Mouse (Mus musculus) hindbrain, embryonic 16.5 days (tissue): Measurements from ENCODE around the gene Mapk13. TPM values are rescaled to one million over a fixed set of nuclear protein-coding genes. Genes with fewer than 3 reads are reported as not detected.

Source experiments
- ATAC-seq: fragments of 200-750 bp; cut with Nextera tagmentation; 2 replicates; pipeline ENCODE4 v1.8.0; 2017; ENCODE audit warnings: moderate TSS enrichment, moderate library complexity
- H3K27ac ChIP-seq: fragments of 300-500 bp; sonication (generic); 2 replicates; pipeline ENCODE4 v1.5.1; 2014; ENCODE audit warnings: low read depth, mild to moderate bottlenecking, control low read depth, low read length, moderate library complexity
- H3K27me3 ChIP-seq: fragments of 300-500 bp; sonication (generic); replicated peaks from 2 replicates; pipeline ENCODE4 v1.6.1; 2014; ENCODE audit warnings: low read length; ENCODE audit not compliant: control insufficient read depth, insufficient read depth
- H3K36me3 ChIP-seq: fragments of 300-500 bp; sonication (generic); 2 replicates; pipeline ENCODE4 v1.6.1; 2014; ENCODE audit warnings: mild to moderate bottlenecking, low read length, moderate library complexity, mixed read lengths; ENCODE audit not compliant: control insufficient read depth, insufficient read depth
- H3K4me1 ChIP-seq: fragments of 300-500 bp; sonication (generic); 2 replicates; pipeline ENCODE4 v1.6.1; 2014; ENCODE audit warnings: low read depth, low read length; ENCODE audit not compliant: control insufficient read depth, insufficient read depth
- H3K4me2 ChIP-seq: fragments of 300-500 bp; sonication (generic); 2 replicates; pipeline ENCODE4 v1.6.1; 2014; ENCODE audit warnings: mild to moderate bottlenecking, low read length, control low read depth, moderate library complexity
- H3K4me3 ChIP-seq: fragments of 300-500 bp; sonication (generic); 2 replicates; pipeline ENCODE4 v1.5.1; 2014; ENCODE audit warnings: mild to moderate bottlenecking, low read length, control low read depth, moderate library complexity
- H3K9ac ChIP-seq: fragments of 300-500 bp; sonication (generic); 2 replicates; pipeline ENCODE4 v1.6.1; 2014; ENCODE audit warnings: low read depth, mild to moderate bottlenecking, control low read depth, low read length, moderate library complexity
- H3K9me3 ChIP-seq: fragments of 300-500 bp; sonication (generic); 2 replicates; pipeline ENCODE4 v1.6.1; 2014; ENCODE audit warnings: mild to moderate bottlenecking, low read length, moderate library complexity; ENCODE audit not compliant: control insufficient read depth
- WGBS: fragments of 180-500 bp; shearing (Covaris S2); extraction: QIAGEN DNeasy Blood & Tissue Kit; methylation state at CpG from one replicate; pipeline ENCODE4 v1.1.7; 2014; 5-methylcytosine and 5-hydroxymethylcytosine counted together
- polyA plus RNA-seq: library from polyadenylated mRNA; unstranded; fragments of >200 nt; fragmentation: Nextera tagmentation; extraction: Ambion mirVana; gene quantifications from 2 replicates; pipeline ENCODE4 v1.2.1, GENCODE M21; 2015

The Mapk13 gene
- polyA plus RNA-seq, 1 experiment from 2014 or later: 2.0 TPM

DNA sequence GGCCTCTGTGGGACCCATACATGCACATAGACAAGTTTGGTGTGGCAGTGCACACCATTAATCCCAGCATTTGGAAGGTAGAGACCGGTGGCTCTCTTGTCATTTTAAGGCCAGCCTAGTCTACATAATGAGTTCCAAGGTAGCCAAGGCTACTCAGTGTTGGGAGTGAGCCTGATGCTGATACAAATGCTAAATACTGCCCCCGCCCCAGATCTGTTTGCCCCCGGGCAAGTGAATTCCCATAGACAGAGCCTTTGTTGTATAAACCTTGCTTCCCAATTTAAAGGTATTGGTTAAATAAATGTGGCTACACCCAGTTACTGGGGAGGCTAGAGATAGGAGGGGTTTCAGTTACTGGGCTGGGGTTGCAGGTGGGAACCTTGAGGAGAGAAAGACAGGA lies 15.9 kb downstream of the Mapk13 start:
- Histone ChIP-seq H3K9me3 (no peaks in the 10 kb centered on the region), H3K27me3 (no peaks in the 10 kb centered on the region), H3K36me3 (no peaks in the 10 kb centered on the region), H3K4me2 (no peak overlapping the region), H3K27ac (no peak overlapping the region), H3K9ac (no peak overlapping the region), H3K4me3 (no peak overlapping the region), H3K4me1 (no peaks in the 10 kb centered on the region)
- 85% methylated on average over 3 of the region's 3 CpGs for WGBS
- no peak for ATAC-seq

- H3K36me3 ChIP-seq: no peaks in the 10 kb centered on the region
- no peak overlapping the region for H3K27ac ChIP-seq
- no peak overlapping the region for H3K4me2 ChIP-seq
- no peaks in the 10 kb centered on the region for H3K4me1 ChIP-seq
- WGBS: 95% methylated on average over 12 of the region's 12 CpGs
- H3K27me3 ChIP-seq: no peaks in the 10 kb centered on the region
- H3K9ac ChIP-seq: no peak overlapping the region
- no peak overlapping the region for H3K4me3 ChIP-seq
- ATAC-seq: no peak
- no peaks in the 10 kb centered on the region for H3K9me3 ChIP-seq
These were observed 18.4 kb downstream of the Mapk13 start for GRCm38 (mm10) chr17:28787507-28787906.

GRCm38 (mm10) chr17:28797031-28797430 lies 27.9 kb downstream of the Mapk13 start:
- H3K27ac ChIP-seq: no peak overlapping the region
- WGBS: 88% methylated on average over 4 of the region's 4 CpGs
- no peak for ATAC-seq
- no peaks in the 10 kb centered on the region for H3K36me3 ChIP-seq
- H3K27me3 ChIP-seq: no peaks in the 10 kb centered on the region
- no peak overlapping the region for H3K4me3 ChIP-seq
- H3K4me1 ChIP-seq: peaks cover 5% of the 10 kb centered on the region
- H3K9me3 ChIP-seq: no peaks in the 10 kb centered on the region
- H3K4me2 ChIP-seq: no peak overlapping the region
- H3K9ac ChIP-seq: no peak overlapping the region

- Histone ChIP-seq H3K4me2 (peak overlapping the region; percentile 93), H3K4me3 (peak overlapping the region; percentile 81), H3K9ac (0 out of 2 replicates have a peak overlapping the region, but pooled peaks have one; percentile 4), H3K36me3 (no peaks in the 10 kb centered on the region), H3K27me3 (no peaks in the 10 kb centered on the region), H3K9me3 (no peaks in the 10 kb centered on the region), H3K27ac (0 out of 2 replicates have a peak overlapping the region, but pooled peaks have one; percentile 26), H3K4me1 (peaks cover 12% of the 10 kb centered on the region)
- ATAC-seq: no peak
- 11% methylated on average over 14 of the region's 14 CpGs for WGBS
These were observed 30.4 kb downstream of the Mapk13 start for GRCm38 (mm10) chr17:28799291-28800160.

DNA sequence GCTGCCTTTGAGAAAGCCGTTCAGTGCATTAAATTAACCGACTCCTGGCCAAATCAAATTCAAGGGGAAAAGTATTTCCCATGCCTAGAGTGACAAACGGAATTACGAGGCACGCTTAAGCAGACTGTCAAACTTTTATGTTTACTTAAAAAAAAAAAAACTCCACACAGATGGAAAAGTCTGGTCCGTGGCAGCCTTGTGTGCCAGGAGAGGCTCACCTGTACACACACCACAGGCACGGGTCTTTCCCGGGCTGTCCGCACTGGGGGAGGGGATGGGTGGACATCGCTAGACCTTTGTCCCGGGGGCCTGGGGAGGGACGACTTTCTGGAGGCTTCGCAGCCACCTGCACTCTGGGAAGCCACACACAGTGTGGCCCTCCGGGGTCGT lies 31.2 kb downstream of the Mapk13 start:
- Histone ChIP-seq H3K27me3 (no peaks in the 10 kb centered on the region), H3K4me2 (peak overlapping the region; percentile 93), H3K4me3 (peak overlapping the region; percentile 81), H3K27ac (peak overlapping the region; percentile 99), H3K36me3 (no peaks in the 10 kb centered on the region), H3K9me3 (no peaks in the 10 kb centered on the region), H3K4me1 (peaks cover 12% of the 10 kb centered on the region), H3K9ac (peak overlapping the region; percentile 99)
- ATAC-seq: peak; percentile 38
- WGBS: under 1% methylated on average over 11 of the region's 15 CpGs

DNA sequence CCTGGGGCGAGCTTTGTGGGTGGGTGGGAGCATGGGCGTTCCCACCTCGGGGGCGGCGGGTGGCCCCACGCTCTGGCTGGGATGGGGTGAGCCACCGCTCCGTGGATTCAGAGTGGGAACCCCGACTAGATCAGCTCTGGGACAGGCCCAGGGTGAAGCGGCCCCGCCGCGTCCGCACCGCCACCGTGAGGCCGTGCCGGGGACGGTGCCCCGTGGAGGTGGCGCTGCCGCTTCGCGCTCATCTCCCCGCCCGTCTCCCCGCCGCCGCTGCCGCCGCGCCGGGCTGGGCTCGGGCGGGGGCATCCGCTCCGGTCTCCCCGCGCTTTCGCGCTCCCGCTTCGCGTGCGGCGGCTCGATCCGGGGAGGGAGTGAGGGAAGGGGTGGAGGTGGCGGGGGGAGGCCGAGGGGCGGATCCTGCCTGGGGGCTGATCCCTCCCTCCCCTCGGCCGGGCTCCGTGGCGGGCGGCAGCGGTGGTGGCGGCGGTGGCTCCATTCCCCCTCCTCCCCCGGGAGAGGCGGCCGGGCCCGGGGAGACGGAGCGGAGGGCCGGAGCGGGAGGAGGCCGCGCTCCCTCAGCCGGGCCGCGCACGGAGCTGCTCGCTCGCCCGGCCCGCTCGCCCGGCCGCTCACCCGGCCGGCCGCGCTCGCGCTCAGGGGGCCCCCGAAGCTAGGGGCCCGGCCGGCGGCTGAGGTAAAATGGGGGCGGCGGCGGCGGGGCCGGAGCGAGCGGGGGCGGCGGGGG lies 31.7 kb downstream of the Mapk13 start, which contains the start of gene Brpf3:
Gene Brpf3 (plus strand): TSS at position 420 of the 742 bp plus-strand sequence.
- H3K4me2 ChIP-seq: peak within 1 kb of the TSS; percentile 93
- under 1% methylated on average over 52 of the region's 99 CpGs for WGBS
- ATAC-seq: peak; percentile 78

DNA sequence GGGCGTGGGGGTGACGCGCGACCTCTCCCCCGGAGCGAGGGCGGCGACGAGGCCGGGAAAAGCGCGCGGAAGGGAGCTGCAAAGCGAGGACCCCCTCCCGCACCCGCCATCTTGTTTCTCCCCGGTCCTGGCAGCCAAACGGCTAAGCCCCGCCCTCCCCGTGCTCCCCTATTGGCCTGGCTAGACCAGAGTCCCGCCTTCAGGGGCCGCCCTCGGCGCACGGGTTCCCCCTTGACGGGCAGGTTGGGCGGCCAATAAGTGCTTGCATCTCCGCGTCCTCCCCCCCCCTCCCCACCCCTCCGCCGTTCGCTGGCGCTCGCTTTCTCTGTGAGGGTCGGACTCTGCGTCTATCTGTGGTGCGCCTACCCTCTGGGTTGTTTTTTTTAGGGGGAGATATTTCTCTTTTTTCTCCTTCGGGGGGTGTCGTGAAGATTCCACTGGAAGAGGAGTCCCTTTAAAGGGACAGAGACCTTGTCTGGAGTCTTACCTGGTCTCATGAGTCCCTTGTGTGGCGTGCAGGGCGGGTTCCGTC lies 32.4 kb downstream of the Mapk13 start:
- peak overlapping the region; percentile 93 for H3K4me2 ChIP-seq
- peak overlapping the region; percentile 99 for H3K9ac ChIP-seq
- ATAC-seq: peak; percentile 98
- H3K36me3 ChIP-seq: peaks cover 6% of the 10 kb centered on the region
- H3K27ac ChIP-seq: peak overlapping the region; percentile 99
- H3K4me3 ChIP-seq: peak overlapping the region; percentile 81
- no peaks in the 10 kb centered on the region for H3K9me3 ChIP-seq
- H3K27me3 ChIP-seq: no peaks in the 10 kb centered on the region
- peaks cover 12% of the 10 kb centered on the region for H3K4me1 ChIP-seq
- 0% methylated on average over 31 of the region's 42 CpGs for WGBS

More for the DNA sequence above, 31.7 kb downstream of the Mapk13 start, which contains the start of gene Brpf3:
- Histone ChIP-seq H3K36me3 (peaks cover under 1% of the 10 kb centered on the region; the same call in 1 of the 2 replicates), H3K9ac (peak within 1 kb of the TSS; percentile 99), H3K27ac (peak within 1 kb of the TSS; percentile 99), H3K4me1 (peaks cover 12% of the 10 kb centered on the region), H3K4me3 (peak within 1 kb of the TSS; percentile 81), H3K9me3 (no peaks in the 10 kb centered on the region), H3K27me3 (no peaks in the 10 kb centered on the region)

DNA sequence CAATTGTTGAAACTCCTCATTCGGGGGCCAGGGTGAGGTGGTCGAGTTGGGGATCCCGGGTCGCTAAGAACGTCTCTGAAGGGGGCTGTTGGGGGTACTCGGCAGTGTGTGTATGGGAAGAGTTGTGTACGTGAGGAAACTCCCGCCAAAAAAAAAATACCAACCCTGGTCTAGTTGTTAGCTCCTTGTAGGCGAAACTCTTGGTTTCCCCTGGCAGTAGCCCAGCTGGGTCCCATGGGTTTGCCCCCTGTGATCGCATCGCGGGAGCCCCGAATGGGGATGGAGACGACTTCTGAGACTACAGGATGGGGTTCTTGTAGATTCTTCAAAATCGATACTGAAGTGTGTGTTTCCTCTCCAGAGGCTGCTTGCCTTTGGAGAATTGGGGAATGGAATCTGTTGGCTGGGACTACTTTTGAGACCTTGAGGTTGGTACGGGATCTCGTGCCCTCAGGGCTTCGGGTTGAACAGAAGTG lies 32.9 kb downstream of the Mapk13 start:
- Histone ChIP-seq H3K9me3 (no peaks in the 10 kb centered on the region), H3K36me3 (peaks cover 11% of the 10 kb centered on the region), H3K4me1 (peaks cover 12% of the 10 kb centered on the region), H3K4me3 (peak overlapping the region; percentile 81), H3K27me3 (no peaks in the 10 kb centered on the region), H3K4me2 (peak overlapping the region; percentile 71), H3K27ac (peak overlapping the region; percentile 99), H3K9ac (peak overlapping the region; percentile 72)
- ATAC-seq: no peak
- WGBS: 1% methylated on average over 18 of the region's 18 CpGs
